Mouse (Mus musculus) naive thymus-derived CD4-positive, alpha-beta T cell, adult 2 months (primary cell): ENCODE measurements around the gene Itga2b.
"Not testable (repeated sequence)": the region's sequence is repeated elsewhere in the genome, so short reads cannot be mapped to it uniquely, and the experiment has no call there.

Experiments used
- DNase-seq: peaks from one replicate; pipeline ENCODE4 v3.0.0-alpha.2; 2011; ENCODE audit warnings: low read depth

Gene Itga2b

DNA sequence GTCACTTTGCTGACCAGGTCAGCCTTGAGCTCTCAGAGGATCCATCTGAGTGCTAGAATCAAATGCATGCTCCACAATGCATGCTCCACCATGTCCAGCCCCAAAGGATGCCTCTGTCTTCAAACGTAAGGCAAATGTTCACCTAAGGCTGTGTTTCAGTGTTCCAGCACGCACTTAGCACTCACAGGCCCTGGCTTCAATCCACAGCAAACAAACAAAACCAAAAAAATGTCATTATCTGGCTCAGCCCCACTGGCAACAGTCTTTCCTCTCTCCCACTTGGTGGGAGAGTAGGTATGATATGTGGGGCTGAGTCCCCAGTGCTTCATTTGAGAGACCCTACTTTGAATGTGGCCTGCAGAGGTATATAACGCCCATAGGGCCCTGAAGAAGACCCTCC lies 58.9 kb downstream of the Itga2b start:
- DNase-seq = no peak

DNA sequence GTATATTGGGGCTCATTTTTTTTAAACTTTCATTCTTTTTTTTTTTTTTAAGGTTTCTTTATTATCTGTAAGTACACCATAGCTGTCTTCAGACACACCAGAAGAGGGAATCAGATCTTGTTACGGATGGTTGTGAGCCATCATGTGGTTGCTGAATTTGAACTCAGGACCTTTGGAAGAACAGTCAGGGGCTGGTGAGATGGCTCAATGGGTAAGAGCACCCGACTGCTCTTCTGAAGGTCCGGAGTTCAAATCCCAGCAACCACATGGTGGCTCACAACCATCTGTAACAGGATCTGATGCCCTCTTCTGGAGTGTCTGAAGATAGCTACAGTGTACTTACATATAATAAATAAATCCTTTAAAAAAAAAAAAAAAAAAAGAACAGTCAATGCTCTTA lies 59.6 kb downstream of the Itga2b start:
- DNase-seq = not testable (repeated sequence)

GRCm38 (mm10) chr11:102409795-102410330 lies 60.1 kb downstream of the Itga2b start:
- DNase-seq = no peak

DNA sequence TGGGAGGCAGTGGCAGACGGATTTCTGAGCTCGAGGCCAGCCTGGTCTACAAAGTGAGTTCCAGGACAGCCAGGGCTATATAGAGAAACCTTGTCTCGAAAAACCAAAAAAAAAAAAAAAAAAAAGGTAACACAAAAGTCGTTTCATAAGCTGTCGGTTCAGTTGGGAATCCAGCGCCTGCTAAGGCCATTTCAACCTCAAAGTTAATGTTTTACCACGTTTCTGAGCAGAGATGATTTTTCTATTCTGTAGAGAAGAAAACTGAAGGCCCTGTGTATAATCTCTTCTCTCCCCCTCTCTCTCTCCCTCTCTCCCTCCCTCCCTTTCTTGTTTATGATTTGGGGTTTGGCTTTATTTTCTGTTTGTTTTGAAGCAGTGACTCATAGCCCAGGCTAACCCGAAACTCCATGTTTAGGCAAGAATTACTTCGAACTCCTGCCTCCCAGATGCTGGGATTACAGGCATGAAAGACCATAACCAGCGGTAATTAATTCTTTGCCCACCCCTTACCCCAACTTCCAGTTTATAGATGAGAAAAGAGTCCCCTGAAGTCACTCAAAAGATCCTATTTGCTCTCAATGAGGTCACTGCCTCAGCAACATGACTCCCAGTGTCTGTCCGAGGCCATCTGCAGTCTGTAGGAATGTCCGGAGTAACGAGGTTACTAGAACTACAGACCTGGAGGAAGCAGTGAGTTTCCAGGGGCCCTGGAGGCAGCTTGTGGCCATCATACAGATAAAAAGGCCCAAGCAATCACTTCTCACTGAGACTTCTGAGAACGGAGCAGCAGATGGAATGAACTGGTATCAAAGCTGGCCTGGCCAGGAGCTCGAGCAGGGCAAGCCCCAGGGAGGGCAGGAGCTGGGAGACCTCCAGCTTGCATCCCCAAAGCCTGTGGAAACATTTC lies 60.8 kb downstream of the Itga2b start:
- DNase-seq = peak; percentile 22

DNA sequence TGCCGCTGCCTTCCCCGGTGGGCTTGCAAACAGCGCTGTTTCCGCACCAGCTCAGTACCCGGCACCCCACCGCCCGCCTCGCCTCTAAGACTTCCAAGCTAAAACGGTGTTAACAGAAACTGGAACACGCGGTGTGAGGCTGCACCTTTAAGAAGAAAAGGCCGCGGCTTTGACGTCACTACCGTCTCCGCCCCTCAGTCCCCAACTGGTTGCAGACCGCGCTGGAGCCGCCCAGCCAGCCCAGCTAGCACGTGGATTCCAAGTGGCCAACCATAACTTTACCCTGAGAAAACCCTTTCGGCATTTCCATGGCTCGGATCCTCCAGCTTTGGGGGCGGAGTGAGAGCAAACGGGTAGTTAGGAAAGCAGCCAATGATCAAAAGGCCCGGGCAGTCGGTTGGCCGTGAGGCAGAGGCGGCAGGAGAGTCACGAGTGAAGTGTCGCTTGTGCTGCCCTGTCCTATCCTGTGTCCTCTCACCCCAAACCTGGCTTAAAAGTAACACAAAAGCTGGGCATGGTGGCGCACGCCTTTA lies 61.5 kb downstream of the Itga2b start:
- peak; percentile 97 for DNase-seq

GRCm38 (mm10) chr11:102407834-102408215 lies 62.1 kb downstream of the Itga2b start, which contains the start of gene Slc25a39:
Gene Slc25a39, minus strand, starts transcription at chr11:102407946.
- no peak for DNase-seq

DNA sequence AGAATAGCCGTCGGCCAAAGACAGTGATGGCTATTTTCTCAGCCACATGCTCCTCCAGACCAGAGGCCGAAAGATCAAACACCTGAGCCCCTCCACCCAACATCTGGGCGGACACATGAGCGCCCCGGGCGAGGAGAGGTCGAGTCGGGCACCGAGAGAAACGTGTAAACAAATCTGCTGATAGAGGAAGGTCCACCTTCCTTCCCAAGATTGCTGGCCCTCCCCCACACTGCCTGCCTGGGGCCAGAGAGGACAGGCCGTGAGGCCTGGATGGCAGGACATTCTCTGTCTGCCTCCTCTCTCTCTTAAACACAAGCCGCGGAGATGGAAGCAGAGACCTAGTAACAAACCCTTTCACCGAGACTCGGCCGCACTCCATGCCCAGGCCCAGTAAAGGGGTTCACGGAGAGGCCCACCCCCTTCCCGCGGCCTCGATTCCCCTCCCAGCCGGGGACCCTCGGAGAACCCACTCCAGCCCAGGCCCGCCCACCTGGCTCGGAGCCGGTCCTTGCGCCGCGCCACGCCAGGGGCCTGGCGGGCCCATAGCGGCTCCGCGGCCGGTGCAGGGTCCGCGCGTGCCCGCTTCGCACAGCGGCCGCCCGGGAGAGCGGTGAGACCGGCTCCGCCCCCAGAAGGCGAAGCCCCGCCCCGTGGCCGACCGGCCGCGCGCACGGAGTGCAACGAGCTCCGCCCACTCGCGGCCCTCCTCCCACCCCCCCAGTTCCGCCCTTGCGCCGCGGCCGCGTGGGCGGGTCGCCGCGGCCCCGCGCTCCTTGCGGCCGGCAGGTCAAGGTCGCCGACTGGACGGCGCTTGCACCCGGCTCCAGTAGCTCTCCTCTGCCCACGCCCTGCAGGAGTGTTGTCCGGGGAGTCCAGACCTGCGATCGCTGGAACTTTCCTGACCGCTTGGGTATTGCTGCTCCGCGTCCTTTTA lies 62.8 kb downstream of the Itga2b start:
- DNase-seq = peak; percentile 91

DNA sequence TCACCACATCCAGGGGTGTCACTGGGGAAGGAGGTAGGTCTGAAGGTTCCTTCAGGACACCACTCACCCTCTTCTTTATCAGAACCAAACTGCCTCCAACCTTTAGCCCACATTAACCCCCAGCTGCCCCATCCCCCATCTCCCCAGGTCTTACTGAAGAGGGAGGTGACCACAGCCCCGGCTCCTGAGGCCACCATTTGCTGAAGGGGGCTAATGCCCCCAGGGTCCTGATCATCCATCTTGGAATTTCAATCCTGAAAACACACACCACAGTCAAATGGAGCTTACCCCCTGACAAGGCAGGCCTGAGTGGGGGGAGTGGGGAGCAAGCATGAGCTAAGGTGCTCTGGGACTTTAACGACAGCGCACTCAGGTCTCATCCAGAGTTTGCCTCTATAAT lies 63.5 kb downstream of the Itga2b start:
- no peak for DNase-seq

GRCm38 (mm10) chr11:102405544-102406285 lies 64.2 kb downstream of the Itga2b start:
- no peak for DNase-seq

- DNase-seq = no peak
These were observed 65.5 kb downstream of the Itga2b start for GRCm38 (mm10) chr11:102404161-102405010.

DNA sequence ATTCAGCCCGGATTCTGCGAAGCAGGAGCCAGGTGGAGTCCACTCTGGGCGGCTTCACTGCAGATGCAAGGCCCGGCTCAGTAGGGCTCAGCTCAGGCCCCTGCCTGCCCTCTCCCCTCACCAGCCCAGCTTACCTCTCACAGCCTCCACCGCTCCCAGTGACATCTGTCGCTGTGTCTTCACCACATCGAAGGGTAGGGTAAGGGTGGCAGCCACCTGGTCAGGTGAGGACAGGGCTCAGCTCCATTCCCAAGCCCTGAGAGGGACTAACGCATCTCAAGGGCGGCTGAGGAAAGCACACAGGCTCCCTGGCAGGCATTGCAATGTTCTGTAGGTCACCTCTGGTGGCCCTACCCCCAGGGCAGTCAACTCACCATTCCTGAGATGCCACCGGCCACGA lies 66.3 kb downstream of the Itga2b start:
- no peak for DNase-seq
